Mouse (Mus musculus) 416B (cell line): ENCODE results near the gene Gm49337.

ENCODE experiments used
- DNase-seq: peaks from one replicate; pipeline ENCODE4 v3.0.0; 2011; ENCODE audit warnings: low read depth

The Gm49337 gene

DNA sequence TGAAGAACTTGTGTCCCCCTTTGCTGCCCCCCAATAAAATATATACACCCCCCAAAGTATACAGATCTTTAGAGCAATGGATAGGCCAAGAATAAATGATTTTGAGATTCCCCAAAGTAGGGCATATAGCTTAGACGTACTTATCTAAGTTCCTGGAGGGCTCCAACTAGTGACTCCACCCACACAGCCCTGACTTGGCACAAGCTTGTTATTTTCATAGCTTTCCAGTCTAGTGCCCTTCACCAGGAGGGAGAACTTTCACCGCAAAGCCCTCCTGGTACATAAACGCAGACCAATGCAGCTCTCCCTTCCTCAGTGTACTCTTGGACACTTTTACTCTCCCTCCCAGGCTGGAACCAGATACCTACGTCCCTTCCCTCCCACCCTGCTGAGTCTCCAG lies 11.0 kb upstream of the Gm49337 start:
- DNase-seq = no peak

DNA sequence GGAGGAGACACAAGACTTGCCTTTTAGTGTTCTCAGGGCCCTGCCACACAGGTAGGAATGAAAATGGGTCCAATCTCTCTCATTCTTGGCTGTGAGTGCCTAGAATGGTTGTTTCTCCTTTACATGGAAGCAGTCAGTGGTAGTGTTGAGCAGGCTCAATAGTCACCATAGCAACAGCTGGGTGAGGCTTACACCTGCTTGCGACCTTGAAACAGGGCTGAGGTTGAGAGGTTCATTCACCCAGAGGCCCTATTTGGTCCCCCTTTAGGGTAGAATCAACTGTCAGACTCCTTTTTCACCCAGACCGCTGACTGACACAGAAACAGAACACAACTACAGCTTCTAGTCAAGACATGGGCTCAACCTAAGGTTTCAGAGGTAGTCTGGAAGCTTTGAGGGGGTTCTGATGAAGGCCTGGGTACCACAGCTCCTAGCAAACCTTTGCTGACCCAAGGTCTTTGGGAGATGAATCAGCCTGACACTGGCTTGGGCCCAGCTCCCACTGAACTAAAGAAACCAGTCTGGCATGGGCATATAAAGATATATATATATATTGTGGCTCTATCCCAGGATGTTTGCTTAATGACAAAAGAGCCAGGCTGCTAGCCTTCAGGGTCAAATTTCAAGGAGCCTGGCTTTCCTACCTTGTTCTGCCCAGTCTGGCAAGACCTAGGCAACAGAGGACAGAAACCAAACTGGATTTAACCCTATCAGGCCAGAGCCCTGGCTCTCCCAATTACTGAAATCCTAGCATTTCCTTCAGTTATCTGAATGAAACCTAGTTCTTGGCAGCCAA lies 8.2 kb upstream of the Gm49337 start:
- no peak for DNase-seq

DNA sequence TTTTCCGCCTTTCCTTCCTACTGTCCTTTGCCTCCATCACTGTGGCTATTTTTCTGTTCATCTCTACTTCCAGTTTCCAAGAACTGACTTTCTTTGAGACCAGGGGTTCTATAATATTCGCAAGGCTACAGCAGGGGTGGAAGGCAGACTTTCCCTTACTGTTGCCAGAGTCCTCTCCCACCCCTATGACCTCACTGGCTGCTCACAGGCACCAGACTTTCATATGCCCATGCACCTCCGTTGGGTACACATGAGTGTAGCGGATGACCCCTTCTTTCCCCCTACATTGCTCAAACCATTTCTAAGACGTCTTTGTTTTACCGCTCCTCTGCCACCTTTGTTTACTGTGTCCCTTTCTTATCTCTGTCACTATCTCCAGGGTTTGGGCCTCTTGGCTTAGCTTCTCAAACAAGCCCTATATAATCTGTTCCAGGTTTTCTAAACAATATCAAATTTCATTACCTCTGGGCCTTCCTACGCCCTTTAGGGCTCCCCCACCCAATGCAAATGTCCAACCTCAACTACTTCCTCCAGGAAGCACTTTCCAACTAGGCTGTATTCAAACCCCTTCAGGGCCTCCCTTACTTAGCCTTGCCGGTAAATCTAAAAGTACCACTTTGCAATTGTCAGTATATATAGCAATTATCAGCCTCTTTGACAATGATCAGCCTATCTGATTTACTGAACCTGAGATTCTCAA lies 7.3 kb upstream of the Gm49337 start:
- DNase-seq = peak; percentile 19

DNA sequence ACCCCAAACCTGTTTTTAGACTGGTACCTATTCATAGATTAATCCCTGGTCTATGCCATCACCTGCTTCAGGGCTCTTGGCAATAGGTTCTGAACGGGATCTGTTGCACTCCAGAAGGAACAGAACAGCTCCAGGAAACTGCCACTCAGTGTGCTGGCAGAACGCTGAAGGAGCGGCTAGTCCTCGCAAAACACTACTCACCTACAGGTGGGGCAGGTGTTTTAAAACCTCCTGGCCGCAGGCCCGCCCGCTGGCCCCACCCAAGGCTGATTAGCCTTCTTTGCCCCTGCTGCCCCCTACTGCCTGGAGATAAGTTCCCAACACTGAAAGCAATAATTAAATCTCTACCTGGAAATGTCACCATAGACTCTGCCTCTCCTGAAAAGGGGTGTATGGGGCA lies 5.8 kb upstream of the Gm49337 start, which contains the start of gene Tspan1:
Gene Tspan1 (minus strand): TSS at position 198 of the 400 bp plus-strand sequence.
- no peak for DNase-seq

DNA sequence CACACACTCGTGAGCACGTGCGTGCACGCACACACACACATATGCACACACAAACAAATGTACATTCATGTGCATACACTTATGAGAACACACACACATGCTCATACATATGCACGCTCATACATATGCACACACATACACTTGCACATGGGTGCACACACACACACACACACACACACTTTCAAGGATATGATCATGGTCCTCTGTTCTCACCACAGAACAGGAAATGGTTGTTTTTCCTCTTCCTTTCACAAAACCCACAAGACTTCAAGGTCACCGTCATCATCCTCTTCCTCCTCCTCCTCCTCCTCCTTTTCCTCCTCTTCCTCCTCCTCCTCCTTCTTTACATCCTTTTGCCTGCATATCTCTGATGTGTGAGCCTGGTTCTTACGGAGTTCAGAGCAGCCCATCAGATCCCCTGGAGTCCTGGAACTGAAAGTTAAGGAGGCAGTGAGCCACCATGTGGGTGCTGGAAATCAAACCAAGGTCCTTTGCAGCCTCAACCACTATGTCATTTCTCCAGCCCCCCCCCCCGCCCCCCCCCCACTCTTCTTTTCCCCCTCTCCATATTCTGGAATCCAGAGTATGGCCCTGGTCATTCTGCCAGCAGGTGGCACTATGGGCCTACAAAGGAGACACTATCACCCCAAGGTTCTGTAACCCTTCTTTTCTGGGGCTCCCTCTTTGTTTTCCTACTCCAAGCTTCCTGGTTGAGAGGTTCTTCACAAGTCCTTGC lies 4.4 kb upstream of the Gm49337 start:
- DNase-seq = peak; percentile 70

DNA sequence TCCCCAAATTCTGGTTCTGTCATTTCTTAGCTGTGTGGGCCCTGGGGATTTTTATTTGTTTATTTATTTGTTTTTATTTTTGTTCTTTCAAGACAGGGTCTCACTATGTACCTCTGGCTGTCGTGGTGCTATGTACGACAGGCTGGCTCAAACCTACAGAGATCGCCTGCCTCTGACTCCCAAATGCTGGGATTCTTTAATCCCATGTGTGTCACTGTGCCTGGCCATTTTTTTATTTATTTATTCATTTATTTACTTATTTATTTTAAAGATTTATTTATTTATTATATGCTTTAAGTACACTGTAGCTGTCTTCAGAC lies 3.9 kb upstream of the Gm49337 start:
- no peak for DNase-seq

DNA sequence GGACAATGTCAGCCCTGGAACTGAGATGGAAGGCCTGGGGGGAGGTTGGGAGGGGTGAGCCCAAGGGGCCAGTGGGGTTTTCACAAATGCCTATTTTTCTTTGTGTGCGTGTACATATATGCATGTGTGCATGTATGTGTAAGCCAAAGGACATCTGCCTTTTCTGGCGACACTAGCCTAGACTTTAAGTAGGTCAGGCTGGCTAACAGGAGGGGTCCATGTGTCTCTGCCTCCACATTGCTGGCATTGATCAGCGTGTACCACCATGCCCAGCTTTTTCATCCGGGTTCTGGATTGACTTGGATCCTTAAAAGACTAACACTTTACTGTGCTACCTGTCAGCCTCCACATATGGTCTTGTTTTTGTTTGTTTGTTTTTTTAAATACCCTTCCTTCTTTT lies 568 bp downstream of the Gm49337 start:
- no peak for DNase-seq

DNA sequence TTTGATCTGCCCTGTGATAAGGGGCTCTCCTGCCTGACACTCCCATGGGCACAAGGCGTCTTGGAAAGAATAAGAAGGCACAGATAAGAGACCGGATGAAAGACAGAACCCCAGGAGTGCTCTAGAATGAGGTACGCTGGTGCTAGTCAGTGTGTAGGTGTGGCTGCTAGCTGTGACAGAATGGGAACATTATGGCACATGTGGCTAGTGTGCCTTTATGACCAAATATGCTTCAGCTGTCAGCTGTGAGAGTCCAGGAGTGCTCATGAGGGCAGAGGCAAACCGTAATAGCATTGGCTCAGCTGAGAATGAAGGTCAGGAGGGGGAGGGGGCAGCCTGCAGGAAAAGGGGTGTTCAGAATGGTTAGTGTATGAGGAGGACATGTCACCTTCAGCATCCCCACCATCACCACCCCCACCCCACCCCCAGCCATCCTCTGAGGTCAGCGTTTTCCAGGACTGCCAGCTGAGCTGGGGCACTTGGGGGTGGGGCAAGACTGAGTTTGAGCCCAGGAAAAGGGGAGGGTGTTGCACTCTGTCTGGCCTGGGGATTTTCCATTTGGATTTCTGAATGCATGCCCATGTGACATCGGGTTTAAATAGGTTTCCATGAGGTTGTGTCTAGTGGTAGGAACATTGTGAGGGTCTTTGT lies 1.4 kb downstream of the Gm49337 start:
- DNase-seq = no peak

DNA sequence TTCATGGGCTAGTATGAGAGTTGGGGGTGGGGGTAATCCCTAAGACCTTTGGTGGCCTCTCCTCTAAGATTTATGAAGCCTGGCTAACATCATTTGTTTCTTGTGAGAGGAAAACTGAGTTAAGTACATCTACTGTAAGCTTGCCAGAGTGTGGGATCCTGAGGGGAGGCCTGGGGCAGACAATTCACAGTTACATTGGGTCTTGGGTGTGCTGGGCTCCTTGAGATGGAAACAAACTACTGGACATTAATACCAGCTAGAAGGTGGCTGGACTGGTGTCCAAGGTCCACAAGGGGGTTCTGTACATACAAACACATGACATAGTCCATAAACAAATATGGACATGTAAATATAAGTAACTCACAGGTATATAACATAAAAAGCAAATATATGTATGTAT lies 2.0 kb downstream of the Gm49337 start:
- DNase-seq = no peak

DNA sequence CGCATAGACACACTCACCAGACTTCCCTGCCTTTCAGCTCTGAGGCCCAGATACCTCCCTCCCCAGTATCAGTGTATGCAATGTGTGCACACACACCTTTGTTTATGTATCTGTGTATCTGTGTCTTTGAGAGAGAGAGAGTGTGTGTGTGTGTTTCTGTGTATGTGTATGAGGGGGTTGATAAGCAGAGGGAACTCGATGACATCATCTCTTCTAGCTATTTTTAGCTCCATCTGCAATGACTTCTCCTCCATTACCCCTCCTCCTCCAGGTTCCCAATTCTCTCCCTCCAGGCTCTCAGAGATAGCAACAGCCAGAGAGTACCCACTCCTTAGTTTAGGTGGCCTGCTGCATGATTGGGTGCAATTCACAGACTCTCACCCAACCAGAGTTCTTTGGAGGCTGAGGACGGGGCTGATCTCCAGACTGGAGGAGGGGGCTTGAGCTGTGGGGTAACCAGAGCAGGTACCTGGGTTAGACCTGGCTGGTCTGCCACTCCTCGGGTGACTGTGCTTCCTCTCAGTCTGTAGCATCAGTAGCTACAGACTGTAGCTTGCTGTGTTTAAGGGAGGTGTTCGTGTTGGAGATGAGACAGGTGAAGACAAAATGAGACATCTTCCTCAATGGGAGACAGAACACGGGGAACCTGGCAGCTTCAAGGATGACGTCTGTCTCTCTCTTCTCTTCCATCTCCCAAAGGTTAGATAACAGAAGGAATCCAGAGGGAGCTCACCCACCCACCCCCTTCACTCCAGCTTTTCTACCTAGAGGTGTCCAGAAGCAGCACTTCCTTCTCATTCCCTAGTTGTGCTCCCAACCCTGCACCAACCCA lies 2.7 kb downstream of the Gm49337 start:
- DNase-seq = peak; percentile 36

DNA sequence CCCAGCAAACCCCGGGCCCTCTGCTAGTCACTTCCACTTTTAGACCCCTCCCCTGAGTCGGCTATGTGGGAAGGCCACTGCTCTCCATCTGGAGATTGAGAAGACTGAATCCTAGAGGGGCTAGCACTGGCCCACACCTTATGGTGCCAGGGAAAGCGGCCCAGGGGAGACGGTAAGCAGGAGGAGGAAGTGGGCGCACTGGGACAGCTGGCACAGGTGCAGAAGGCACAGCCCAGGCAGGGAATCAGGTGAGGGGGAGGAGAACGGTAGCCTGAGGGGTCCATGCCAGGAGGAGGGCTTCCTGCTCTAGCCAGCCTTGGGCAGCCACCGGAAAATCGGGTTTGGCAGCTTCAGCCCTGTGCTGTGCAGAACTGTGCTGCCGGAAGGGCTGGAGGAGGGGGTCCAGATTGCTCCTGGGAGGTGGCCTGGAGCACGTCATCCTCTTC lies 3.4 kb downstream of the Gm49337 start:
- peak; percentile 61 for DNase-seq

DNA sequence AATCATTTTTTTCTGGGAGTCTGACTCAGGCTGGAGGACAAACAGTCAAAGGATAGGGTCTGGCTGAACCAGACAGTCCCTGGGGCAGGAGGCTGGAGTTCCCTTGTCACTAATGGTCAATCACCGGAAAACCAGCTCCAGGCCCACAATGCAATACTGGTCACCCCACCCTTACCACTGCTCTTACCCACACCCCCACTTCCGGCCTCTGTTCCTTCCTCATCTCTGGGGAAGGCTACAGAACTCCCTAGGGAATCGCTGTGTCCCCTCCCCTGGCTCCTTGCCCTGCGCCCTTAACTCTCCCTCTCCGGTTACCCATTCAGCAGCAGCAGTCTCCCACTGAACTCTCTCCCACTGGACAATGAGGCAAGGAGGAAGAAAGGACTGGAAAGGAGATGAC lies 4.0 kb downstream of the Gm49337 start:
- DNase-seq = peak; percentile 59

DNA sequence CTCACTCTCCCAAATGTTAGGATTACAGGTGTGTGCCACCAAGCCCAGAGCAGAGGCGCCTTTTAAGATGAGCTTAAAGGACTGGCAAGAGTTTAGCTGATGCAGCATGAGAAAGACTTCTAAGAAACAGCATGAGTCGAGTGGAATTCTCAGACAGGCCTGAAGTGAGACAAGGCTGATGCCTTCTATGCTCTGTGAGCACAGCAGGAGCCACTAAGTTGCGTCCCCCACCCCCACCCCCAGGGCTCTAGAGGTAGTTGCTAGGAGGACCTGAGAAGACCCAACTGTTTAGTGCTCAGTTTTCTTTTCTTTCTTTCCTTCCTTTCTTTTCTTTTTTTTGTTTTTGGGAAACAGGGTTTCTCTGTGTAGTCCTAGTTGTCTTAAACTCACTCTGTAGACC lies 8.9 kb downstream of the Gm49337 start:
- DNase-seq = no peak

DNA sequence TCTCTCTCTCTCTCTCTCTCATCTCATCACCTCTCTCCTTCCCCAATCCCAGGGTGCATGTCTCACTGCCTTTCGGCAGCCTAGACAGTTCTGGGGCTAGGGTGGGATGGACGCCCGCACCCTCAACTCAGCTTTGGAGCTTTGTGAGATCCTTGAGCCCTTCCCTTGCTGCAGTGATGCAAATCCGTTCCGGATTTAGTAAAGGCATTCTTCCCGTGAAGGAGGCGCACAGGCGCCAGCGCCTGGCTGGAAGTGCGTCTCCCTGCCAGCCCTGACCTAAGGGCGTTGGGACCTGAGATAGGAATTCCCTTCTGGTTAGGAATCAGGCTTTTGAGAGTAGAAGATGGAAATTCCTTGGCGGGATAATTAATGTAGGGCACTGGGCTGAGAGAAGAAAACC lies 9.6 kb downstream of the Gm49337 start:
- DNase-seq = no peak

DNA sequence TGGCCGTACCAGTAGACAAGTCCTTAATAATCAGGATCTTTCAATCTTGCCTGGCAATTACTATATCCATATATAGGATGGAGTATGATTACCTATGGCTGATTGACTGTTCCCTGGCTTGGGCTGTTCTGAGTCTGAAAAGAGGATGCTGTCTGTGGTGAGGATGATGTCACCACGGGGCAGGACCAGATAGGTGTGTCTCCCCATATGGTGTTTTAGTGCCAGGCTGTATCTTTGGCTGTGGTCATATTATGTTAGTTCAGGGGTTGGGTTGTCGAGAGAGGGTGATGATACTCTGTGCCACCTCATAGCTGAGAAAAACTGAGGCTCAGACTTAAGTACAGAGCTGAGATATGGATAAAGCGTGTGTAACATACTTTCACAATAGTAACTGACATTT lies 11.9 kb downstream of the Gm49337 start:
- DNase-seq = no peak

DNA sequence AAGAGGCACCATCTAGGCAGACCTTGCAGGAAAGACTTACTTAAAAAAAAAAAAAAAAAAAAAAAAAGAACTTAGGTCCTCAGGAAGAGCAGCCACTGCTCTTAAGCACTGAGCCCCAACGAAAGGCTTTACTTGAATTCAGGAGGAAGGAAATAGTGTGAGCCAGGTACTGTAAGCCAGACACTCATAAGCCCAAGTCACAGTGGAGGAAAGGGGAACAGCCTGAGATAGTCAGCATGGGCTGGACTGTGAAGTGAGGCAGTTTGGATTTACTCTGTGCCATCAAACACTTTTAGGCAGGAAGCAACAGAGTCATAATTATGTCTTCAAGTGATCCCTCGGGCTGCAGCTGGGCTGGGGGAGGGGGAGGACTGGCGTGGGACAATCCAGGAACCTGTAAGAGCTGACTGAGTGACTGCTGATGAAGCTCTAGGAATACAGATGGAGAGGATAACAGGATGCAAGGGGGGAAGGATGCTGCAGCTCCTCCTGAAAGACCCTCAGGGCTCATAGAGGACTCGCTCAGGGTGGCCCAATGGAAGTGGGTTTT lies 19.2 kb downstream of the Gm49337 start:
- no peak for DNase-seq

DNA sequence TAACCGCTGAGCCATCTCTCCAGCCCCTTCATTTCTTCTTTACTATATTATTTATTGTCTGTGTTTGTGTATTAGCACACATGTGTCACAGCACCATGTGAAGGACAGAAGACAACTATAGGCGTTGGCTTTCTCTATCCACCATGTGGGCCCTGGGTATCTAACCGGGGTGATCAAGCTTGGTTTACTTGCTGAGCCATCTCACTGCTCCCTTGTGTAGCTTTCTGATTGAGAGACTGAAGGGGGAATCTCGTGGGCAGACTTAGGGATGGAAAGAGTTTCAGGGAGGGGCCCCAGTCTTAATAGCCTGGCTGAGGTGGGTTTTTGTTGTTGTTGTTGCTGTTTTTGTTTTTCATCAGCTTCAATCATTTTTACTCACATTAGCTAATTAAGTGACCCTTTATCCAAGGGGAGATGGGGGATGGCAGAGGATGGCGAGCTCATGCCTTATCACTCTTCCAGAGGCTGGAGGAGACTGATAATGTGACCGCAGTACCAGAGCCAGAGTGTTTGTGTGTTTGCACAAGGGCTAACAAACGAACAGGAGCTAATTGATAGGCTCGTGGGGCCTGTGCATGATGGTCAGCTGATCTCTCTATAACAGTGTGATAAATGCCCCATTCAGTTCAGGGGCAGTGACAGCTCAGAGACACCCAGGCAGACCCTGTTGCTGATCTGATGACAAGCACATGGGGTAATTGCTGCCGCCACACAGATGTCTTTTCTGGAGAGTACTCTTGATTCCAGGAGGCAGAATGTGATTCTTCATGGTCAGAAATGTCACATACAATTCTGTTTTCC lies 20.6 kb downstream of the Gm49337 start:
- DNase-seq = no peak

DNA sequence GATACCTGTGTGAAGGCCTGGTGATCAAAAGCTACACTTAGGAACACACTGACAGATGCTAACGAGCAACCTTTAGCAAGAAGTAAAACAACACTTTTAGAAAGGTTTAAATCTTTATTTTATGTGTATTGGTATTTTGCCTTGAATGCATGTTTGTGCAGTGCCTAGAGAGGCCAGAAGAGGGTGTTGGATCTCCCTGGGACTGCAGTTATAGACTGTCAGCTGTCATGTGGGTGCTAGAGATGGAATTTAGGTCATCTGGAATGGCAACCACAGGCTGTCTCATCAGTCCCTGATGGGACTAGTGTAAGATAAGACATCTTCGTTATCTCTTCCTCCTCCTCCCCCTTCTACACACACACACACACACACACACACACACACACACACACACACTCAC lies 25.2 kb downstream of the Gm49337 start:
- peak; percentile 30 for DNase-seq

DNA sequence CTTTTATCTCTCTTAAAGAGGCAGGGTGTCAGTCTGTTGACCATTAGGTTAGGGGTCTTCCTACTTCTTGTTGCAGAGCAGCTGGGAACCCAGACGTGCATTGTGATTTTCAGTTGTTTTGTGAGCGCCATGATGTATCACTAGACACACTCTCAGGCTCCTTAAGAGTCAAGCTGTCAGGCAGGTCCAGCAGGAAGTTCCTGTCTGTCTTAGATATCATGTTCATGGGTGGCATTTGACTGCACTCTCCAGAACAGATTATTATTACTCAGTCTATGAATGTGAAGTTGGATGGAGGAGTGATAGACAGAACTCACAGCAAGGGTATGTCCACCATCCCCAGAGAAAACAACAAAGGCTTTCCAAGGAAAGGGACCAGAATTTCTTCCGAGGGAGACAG lies 31.2 kb downstream of the Gm49337 start:
- DNase-seq = no peak

DNA sequence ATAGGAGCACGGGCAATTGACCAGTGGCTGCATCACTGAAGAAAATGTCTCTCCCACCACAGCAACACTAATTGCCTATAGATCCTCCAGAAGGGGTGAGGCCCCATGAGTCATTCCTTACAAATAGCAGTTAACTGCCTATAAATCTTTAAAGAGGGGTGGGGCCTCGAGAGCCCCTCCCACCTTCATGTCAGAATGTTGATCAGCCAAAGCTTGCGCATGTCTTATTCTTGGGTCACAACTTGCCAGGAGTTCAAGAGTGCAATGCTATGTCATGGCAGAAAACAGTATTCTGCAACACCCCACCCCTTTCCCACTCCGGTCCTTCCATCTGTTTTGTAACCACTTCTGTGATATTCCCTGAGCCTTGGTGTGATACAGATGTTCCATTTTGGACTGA lies 33.3 kb downstream of the Gm49337 start:
- no peak for DNase-seq
